Mouse (Mus musculus) right cerebral cortex, postnatal 36 days (tissue): ENCODE data around the gene Bag2.
"Not testable (repeated sequence)": the region's sequence is repeated elsewhere in the genome, so short reads cannot be mapped to it uniquely, and the experiment has no call there.

Experiments
- DNase-seq, 2 experiments: peaks; one replicate each; pipeline ENCODE4 v3.0.0; 2022; ENCODE audit warnings: low spot score in 2 of 2, mixed read lengths in 1 of 2

Bag2 gene

GRCm38 (mm10) chr1:33751283-33751682 lies 6.3 kb downstream of the Bag2 start:
- peak; percentile 53 to 62 for DNase-seq

- DNase-seq: not testable (repeated sequence)
Measured at GRCm38 (mm10) chr1:33749709-33750108, 7.9 kb downstream of the Bag2 start.

GRCm38 (mm10) chr1:33749109-33749508 lies 8.5 kb downstream of the Bag2 start:
- DNase-seq: no peak

- no peak for DNase-seq
Measured at GRCm38 (mm10) chr1:33745901-33746300, 11.7 kb downstream of the Bag2 start.

- not testable (repeated sequence) for DNase-seq
Measured at GRCm38 (mm10) chr1:33744815-33745214, 12.8 kb downstream of the Bag2 start.

GRCm38 (mm10) chr1:33742903-33743302 lies 14.7 kb downstream of the Bag2 start:
- DNase-seq: peak; percentile 44 to 55

- DNase-seq: peak; percentile 70 to 72
Measured at GRCm38 (mm10) chr1:33739302-33739701, 18.3 kb downstream of the Bag2 start.

- DNase-seq: no peak
Measured at GRCm38 (mm10) chr1:33738681-33739278, 18.8 kb downstream of the Bag2 start.

GRCm38 (mm10) chr1:33738281-33738680 lies 19.3 kb downstream of the Bag2 start:
- no peak for DNase-seq

- DNase-seq: no peak
Measured at GRCm38 (mm10) chr1:33734001-33734685, 23.5 kb downstream of the Bag2 start.

GRCm38 (mm10) chr1:33733044-33733443 lies 24.6 kb downstream of the Bag2 start:
- no peak for DNase-seq

- DNase-seq: no peak
Measured at GRCm38 (mm10) chr1:33725086-33725485, 32.5 kb downstream of the Bag2 start.

GRCm38 (mm10) chr1:33724516-33724915 lies 33.1 kb downstream of the Bag2 start:
- DNase-seq: no peak

GRCm38 (mm10) chr1:33721020-33721419 lies 36.6 kb downstream of the Bag2 start:
- DNase-seq: no peak

GRCm38 (mm10) chr1:33720231-33720630 lies 37.4 kb downstream of the Bag2 start:
- DNase-seq: no peak

- DNase-seq: peak; percentile 77 to 78
Measured at GRCm38 (mm10) chr1:33719733-33720225, 37.8 kb downstream of the Bag2 start, which contains the start of gene Rab23. Rab23 (plus strand) TSS chr1:33719887.

GRCm38 (mm10) chr1:33717636-33718035 lies 40.0 kb downstream of the Bag2 start:
- no peak for DNase-seq

- no peak for DNase-seq
Measured at GRCm38 (mm10) chr1:33714796-33715195, 42.8 kb downstream of the Bag2 start.

- DNase-seq: no peak
Measured at GRCm38 (mm10) chr1:33712026-33712425, 45.6 kb downstream of the Bag2 start.

- no peak for DNase-seq
Measured at GRCm38 (mm10) chr1:33709615-33710014, 48.0 kb downstream of the Bag2 start.

GRCm38 (mm10) chr1:33701244-33701643 lies 56.4 kb downstream of the Bag2 start:
- DNase-seq: no peak

GRCm38 (mm10) chr1:33696016-33696415 lies 61.6 kb downstream of the Bag2 start:
- no peak for DNase-seq
